Mouse (Mus musculus): ENCODE measurements around the gene Rbm18.

Gene Rbm18

DNA sequence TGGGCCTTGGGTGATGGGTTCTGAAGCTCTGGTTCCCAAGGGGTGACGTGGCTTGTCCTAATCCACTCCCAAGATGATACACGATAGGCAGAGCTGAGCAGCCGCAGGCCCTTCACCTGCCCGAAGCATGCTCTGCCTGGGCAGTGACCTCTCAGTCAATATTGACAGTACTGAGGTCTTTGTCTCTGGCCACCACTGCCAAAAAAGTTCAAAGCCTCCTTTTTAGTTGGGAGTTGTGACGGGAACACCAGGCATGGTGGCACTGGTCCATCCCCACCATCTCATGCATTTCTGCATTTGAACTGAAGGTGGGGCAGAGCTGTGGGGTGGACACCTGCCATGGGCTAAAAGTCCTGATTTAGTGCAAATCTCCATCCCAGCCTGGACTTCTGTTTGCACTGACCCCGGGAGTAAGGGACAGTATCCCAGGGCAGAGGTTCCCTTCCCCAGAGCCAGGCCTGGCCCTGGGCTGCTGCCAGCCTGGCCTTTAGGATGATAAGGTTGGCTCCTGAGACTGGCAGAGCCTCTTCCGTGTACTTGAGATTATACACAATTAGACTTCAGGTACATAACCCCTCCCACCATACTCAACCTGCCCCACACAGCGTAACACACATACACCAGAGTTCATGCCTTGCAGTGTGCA lies 64.8 kb downstream of the Rbm18 start:
- CTCF ChIA-PET: interaction anchor here (0.8 kb wide), 1 partner anchor 21 kb away, joined by 3 read pairs; no protein-coding TSS in a partner anchor

DNA sequence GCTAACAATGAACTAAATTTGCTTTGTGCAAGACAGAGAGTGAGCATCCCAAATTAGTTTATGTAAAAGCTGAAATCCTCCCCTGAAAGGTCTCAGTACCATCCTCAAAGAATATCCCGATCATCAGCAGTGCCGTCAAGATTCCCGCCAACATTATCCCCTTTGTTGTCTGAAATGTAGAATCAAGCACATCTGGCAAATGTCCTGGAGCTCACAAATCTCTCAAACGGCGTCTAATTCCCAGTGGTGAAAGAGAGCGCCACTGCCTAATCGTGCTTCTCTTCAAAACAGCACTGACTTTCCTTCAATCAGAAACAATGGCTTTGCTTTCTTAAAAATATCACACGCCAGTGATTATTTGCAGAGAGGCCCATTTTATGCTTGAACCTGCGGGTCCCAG lies 69.4 kb downstream of the Rbm18 start:
- CTCF ChIA-PET: no interaction called here
